Mouse (Mus musculus): ENCODE data around the gene Socs2.

The Socs2 gene

GRCm38 (mm10) chr10:95417496-95418236, 686 bp upstream of the Socs2 start:
- TF ChIP-seq NANOG (IDR thresholded peaks at IDR 0.05; ENCODE audit: borderline replicate concordance, low read length) = no peak
- peak; percentile 76 for TF ChIP-seq CTCF (conservative IDR thresholded peaks at IDR 0.05; ENCODE audit: low read length)
- no peak for TF ChIP-seq POU5F1 (IDR thresholded peaks at IDR 0.05; ENCODE audit: borderline replicate concordance, low read length)
- peaks cover 16% of the 10 kb centered on the region for H3K27me3 ChIP-seq (ENCODE audit: insufficient read depth, low read length)

GRCm38 (mm10) chr10:95416361-95416684, 657 bp downstream of the Socs2 start:
- no peak for TF ChIP-seq CTCF (conservative IDR thresholded peaks at IDR 0.05; ENCODE audit: low read length)
- TF ChIP-seq POU5F1 (IDR thresholded peaks at IDR 0.05; ENCODE audit: borderline replicate concordance, low read length) = no peak
- TF ChIP-seq NANOG (IDR thresholded peaks at IDR 0.05; ENCODE audit: borderline replicate concordance, low read length) = no peak
- H3K9me3 ChIP-seq (ENCODE audit: low read length) = no peaks in the 10 kb centered on the region
- H3K4me3 ChIP-seq (replicated peaks; ENCODE audit: low read length) = peak overlapping the region; percentile 94
- H3K36me3 ChIP-seq (ENCODE audit: insufficient read depth, low read length) = peaks cover 28% of the 10 kb centered on the region
- H3K4me1 ChIP-seq (replicated peaks; ENCODE audit: low read depth, low read length) = peaks cover 47% of the 10 kb centered on the region
- peaks cover 14% of the 10 kb centered on the region for H3K27me3 ChIP-seq (ENCODE audit: insufficient read depth, low read length)

More at GRCm38 (mm10) chr10:95417496-95418236, 686 bp upstream of the Socs2 start:
- H3K4me1 ChIP-seq (replicated peaks; ENCODE audit: low read depth, low read length) = peaks cover 37% of the 10 kb centered on the region
- peaks cover 17% of the 10 kb centered on the region for H3K36me3 ChIP-seq (ENCODE audit: insufficient read depth, low read length)
- peak overlapping the region; percentile 94 for H3K4me3 ChIP-seq (replicated peaks; ENCODE audit: low read length)
- no peaks in the 10 kb centered on the region for H3K9me3 ChIP-seq (ENCODE audit: low read length)

- H3K4me1 ChIP-seq (replicated peaks; ENCODE audit: low read depth, low read length) = peaks cover 53% of the 10 kb centered on the region
- no peaks in the 10 kb centered on the region for H3K9me3 ChIP-seq (ENCODE audit: low read length)
- H3K27me3 ChIP-seq (ENCODE audit: insufficient read depth, low read length) = peaks cover 14% of the 10 kb centered on the region
- H3K36me3 ChIP-seq (ENCODE audit: insufficient read depth, low read length) = peaks cover 34% of the 10 kb centered on the region
- peak overlapping the region; percentile 94 for H3K4me3 ChIP-seq (replicated peaks; ENCODE audit: low read length)
- TF ChIP-seq POU5F1 (IDR thresholded peaks at IDR 0.05; ENCODE audit: borderline replicate concordance, low read length) (no peak; the same call in 1 of the 2 replicates), CTCF (conservative IDR thresholded peaks at IDR 0.05; ENCODE audit: low read length) (no peak), NANOG (IDR thresholded peaks at IDR 0.05; ENCODE audit: borderline replicate concordance, low read length) (no peak)
Measured at GRCm38 (mm10) chr10:95415533-95416360, 1.2 kb downstream of the Socs2 start.

GRCm38 (mm10) chr10:95415159-95415532, 1.8 kb downstream of the Socs2 start:
- no peaks in the 10 kb centered on the region for H3K9me3 ChIP-seq (ENCODE audit: low read length)
- peak overlapping the region; percentile 94 for H3K4me3 ChIP-seq (replicated peaks; ENCODE audit: low read length)
- TF ChIP-seq NANOG (IDR thresholded peaks at IDR 0.05; ENCODE audit: borderline replicate concordance, low read length) = no peak
- TF ChIP-seq CTCF (conservative IDR thresholded peaks at IDR 0.05; ENCODE audit: low read length) = no peak
- 0 out of 2 replicates have a peak, but pooled peaks have one; percentile 41 for TF ChIP-seq POU5F1 (IDR thresholded peaks at IDR 0.05; ENCODE audit: borderline replicate concordance, low read length)
- peaks cover 11% of the 10 kb centered on the region for H3K27me3 ChIP-seq (ENCODE audit: insufficient read depth, low read length)
- H3K36me3 ChIP-seq (ENCODE audit: insufficient read depth, low read length) = peaks cover 40% of the 10 kb centered on the region
- peaks cover 53% of the 10 kb centered on the region for H3K4me1 ChIP-seq (replicated peaks; ENCODE audit: low read depth, low read length)

GRCm38 (mm10) chr10:95414316-95415158, 2.4 kb downstream of the Socs2 start:
- Histone ChIP-seq H3K36me3 (ENCODE audit: insufficient read depth, low read length) (peaks cover 46% of the 10 kb centered on the region), H3K4me3 (replicated peaks; ENCODE audit: low read length) (peak overlapping the region; percentile 94), H3K9me3 (ENCODE audit: low read length) (no peaks in the 10 kb centered on the region), H3K4me1 (replicated peaks; ENCODE audit: low read depth, low read length) (peaks cover 55% of the 10 kb centered on the region), H3K27me3 (ENCODE audit: insufficient read depth, low read length) (peaks cover 7% of the 10 kb centered on the region)
- no peak for TF ChIP-seq CTCF (conservative IDR thresholded peaks at IDR 0.05; ENCODE audit: low read length)
- no peak for TF ChIP-seq NANOG (IDR thresholded peaks at IDR 0.05; ENCODE audit: borderline replicate concordance, low read length)
- no peak for TF ChIP-seq POU5F1 (IDR thresholded peaks at IDR 0.05; ENCODE audit: borderline replicate concordance, low read length)

GRCm38 (mm10) chr10:95411139-95411538, 5.8 kb downstream of the Socs2 start:
- TF ChIP-seq POU5F1 (IDR thresholded peaks at IDR 0.05; ENCODE audit: borderline replicate concordance, low read length) (no peak), NANOG (IDR thresholded peaks at IDR 0.05; ENCODE audit: borderline replicate concordance, low read length) (no peak), CTCF (conservative IDR thresholded peaks at IDR 0.05; ENCODE audit: low read length) (no peak)
- Histone ChIP-seq H3K36me3 (ENCODE audit: insufficient read depth, low read length) (peaks cover 80% of the 10 kb centered on the region), H3K4me1 (replicated peaks; ENCODE audit: low read depth, low read length) (peaks cover 66% of the 10 kb centered on the region), H3K4me3 (replicated peaks; ENCODE audit: low read length) (peak overlapping the region; percentile 20), H3K27me3 (ENCODE audit: insufficient read depth, low read length) (no peaks in the 10 kb centered on the region), H3K9me3 (ENCODE audit: low read length) (no peaks in the 10 kb centered on the region)

- no peaks in the 10 kb centered on the region for H3K9me3 ChIP-seq (ENCODE audit: low read length)
- H3K4me1 ChIP-seq (replicated peaks; ENCODE audit: low read depth, low read length) = peaks cover 71% of the 10 kb centered on the region
- H3K27me3 ChIP-seq (ENCODE audit: insufficient read depth, low read length) = no peaks in the 10 kb centered on the region
- no peak for TF ChIP-seq CTCF (conservative IDR thresholded peaks at IDR 0.05; ENCODE audit: low read length)
- TF ChIP-seq NANOG (IDR thresholded peaks at IDR 0.05; ENCODE audit: borderline replicate concordance, low read length) = peak; percentile 36; the same call in 1 of the 2 replicates
- H3K36me3 ChIP-seq (ENCODE audit: insufficient read depth, low read length) = peaks cover 84% of the 10 kb centered on the region
- peak overlapping the region; percentile 20 for H3K4me3 ChIP-seq (replicated peaks; ENCODE audit: low read length)
Measured at GRCm38 (mm10) chr10:95410709-95411108, 6.3 kb downstream of the Socs2 start.

- H3K4me1 ChIP-seq (replicated peaks; ENCODE audit: low read depth, low read length) = peaks cover 73% of the 10 kb centered on the region
- H3K27me3 ChIP-seq (ENCODE audit: insufficient read depth, low read length) = no peaks in the 10 kb centered on the region
- no peaks in the 10 kb centered on the region for H3K9me3 ChIP-seq (ENCODE audit: low read length)
- no peak for TF ChIP-seq NANOG (IDR thresholded peaks at IDR 0.05; ENCODE audit: borderline replicate concordance, low read length)
- TF ChIP-seq CTCF (conservative IDR thresholded peaks at IDR 0.05; ENCODE audit: low read length) = no peak
- no peak for TF ChIP-seq POU5F1 (IDR thresholded peaks at IDR 0.05; ENCODE audit: borderline replicate concordance, low read length)
- H3K36me3 ChIP-seq (ENCODE audit: insufficient read depth, low read length) = peaks cover 89% of the 10 kb centered on the region
- no peak overlapping the region; the same call in 1 of the 2 replicates for H3K4me3 ChIP-seq (replicated peaks; ENCODE audit: low read length)
Measured at GRCm38 (mm10) chr10:95410209-95410608, 6.8 kb downstream of the Socs2 start.
